Mouse (Mus musculus): ENCODE data around the gene Gnai2. TPM values are rescaled to one million over a fixed set of nuclear protein-coding genes. Genes with fewer than 3 reads are reported as not detected.

The Gnai2 gene
- polyA plus RNA-seq (2017; shearing (Covaris generic)): 182 TPM

DNA sequence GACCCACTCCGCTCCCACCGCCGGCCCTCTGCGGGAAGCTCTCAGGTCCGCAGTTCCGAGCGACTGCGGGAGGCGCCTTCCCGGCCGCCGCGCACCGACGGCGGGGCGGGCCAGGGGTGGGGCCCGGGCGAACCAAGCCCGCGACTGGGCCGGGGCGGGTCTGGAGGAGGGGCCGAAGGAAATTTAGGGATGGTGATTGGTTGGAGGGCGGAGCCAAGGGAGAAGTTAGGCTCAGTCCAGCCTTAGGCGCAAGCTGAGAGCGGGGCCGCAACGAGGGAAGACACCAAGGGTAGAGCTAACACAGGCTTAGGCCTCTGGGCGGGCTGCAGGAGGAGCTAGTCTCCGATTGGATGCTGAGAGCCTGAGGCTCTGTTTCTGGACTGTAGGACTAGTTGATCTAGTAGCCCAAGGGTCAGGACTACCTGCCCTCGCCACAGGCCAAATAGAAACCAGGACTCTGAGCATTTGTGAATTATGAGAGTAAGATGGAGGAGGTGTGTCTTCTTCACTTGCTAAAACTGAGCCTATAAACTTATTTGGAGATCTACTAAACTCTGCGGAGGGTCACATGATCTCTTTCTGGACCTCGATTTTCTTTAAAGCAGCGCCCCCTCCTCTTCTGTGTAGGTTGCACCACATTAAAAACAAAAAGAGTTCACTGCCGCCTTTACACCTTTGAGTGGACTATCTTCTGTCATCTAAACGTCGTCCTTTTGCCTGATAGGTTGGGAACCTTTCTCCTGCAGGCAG, at the start of gene Gnai2:
Gnai2 (minus strand) TSS at position 89 of the 750 bp plus-strand sequence.

DNA sequence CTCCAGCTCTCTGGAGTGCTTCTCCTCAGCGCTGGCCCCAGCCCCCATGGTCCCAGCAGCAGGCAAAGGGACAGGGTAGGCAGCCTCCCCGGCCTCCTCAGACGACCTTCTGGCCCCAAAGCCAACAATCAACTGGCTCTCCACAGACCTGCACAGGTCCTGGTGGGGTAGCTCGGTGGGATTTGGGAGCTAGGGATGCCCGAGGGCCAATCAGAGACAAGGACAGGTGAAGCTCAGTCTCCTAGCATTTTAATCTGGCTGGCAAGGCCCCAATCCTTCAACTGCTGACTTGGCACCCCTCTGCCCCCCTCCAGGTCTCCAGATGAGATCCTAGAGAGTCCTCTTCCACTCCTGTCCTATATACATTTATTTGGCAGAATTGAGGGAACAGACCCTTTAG, 44.3 kb upstream of the Gnai2 start, which contains the start of gene Gnat1:
Gnat1 (minus strand) TSS at position 212 of the 400 bp plus-strand sequence.

DNA sequence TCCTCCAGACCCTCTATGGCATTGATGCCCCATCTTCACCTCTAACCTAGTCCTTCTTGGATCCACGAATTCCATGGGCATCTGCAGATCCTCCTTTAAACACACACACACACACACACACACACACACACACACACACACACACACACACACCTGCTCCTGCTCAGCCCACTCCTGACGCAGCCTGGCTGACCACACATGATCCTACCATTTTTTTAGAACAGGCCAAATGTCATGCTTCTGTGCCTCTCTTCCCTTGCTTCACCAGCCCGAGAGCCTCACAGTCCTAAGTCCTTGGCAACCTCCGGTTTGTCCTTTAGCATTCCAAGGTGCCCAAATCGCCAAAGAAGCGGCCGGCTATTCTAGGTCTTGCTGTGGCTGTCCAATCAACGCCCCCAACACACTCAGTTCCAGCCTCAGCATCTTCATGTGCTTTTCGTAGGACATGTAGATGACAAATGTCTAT, 34.3 kb upstream of the Gnai2 start, which contains the start of gene Slc38a3:
Slc38a3 (minus strand) TSS at position 51 of the 466 bp plus-strand sequence.

DNA sequence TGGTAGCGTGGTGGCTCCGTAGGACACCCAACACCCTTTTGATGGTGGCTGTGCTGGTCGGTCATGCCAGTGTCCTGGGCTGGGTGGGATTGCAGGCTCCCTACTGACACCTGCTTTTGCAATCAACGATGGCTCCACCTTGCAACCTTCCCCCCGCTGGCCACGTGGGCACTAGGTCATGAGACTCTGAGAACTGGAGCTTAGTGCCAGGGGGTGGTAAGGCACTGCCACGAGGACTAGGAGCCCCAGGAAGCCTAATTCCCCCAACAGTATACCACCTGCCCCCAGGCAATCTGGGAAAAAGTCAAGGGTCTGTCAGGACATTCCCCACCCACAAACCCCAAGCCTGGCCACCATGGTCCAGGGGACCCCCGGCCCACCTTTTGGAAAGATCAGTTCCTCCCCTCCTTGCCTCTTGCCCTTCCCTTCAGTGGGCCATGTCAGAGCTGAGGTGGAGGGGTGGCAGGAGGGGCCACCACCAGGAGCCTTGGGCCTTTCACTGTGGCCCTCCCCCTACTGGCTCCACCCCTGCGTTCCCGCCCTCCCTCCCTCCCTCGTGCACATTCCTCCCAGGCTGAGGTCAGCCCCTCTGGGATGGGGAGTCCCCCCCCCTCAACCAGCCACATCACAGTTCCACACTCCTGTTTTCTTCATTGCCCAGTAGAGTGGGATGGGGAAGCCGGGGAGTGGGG, 26.3 kb downstream of the Gnai2 start, which contains the start of gene Sema3b:
Sema3b (minus strand) TSS at position 489 of the 692 bp plus-strand sequence.

DNA sequence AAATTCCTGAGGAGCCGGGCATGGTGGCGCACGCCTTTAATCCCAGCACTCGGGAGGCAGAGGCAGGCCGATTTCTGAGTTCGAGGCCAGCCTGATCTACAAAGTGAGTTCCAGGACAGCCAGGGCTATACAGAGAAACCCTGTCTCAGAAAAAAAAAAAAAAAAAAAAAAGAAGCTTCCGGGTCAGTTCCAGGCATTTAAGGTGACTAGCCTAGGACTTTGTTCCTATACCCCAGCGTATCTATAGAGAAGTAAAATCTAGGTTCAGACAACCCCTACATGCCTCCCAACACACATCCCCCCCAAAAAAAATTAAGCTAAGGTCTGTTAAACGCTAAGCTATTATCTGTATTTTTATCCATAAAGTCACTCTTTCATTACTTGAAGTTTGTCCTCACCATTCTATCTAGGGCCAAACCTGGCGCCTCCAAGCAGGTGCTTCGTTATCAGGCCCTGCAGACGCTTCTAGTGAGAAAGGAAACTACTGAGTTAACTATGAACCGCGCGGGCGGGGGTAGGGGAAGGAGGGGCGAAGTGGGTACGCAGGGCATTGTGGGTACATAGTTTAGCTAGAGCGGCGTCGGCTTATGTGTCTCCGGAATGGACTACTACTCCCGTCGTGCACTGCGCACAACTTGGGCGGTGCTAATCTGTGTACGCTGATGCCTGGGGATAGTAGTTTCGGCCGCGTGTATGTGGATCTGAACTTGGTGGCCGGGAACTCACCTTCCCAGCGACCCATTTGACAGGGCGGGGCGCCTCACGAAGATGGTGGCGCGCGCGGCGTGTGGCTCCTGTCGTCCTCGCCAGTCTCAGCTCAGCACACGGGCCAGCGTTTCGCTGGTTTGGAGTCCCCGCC, 48.0 kb downstream of the Gnai2 start, which contains the start of gene Ifrd2:
Ifrd2 (plus strand) TSS at position 669 of the 859 bp plus-strand sequence.

DNA sequence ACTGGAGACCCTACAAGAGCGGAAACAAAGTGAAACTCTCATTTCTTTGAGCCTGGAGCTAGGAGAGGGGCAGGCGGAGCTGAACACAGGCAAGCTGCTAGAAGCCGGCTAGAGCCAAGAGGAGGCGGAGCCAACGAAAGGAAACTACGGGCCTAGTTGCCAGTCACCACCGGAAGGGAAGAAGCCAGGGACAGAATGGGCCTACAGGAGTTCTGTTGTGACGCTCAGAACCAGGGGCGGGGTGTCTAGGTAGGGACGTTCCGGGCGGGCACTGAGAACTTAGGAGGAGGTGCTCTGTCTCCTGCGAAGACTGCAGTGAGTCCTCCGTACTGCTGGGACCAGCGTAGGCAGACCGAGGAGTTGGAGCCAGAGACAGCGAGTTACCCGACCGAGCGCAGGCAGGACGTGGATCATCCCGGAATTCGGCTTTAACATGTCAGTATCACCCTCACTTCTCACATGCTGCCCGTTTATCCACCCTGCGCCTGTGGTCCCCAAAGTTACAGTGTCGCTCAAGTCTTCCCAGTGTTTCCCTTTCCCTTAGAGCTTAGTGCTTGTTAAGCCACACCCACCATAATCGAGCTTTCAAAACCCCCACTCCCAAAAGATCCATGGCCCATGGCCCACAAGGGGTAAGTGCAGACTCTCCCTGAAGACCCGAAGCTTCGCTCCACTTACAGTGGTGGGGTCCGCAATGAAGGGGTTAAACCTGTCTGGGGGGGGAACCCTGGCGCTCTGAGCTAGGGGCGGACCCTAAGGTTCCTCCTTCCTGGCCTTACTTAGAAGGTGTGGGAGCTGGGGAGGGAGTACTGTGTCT, 54.5 kb downstream of the Gnai2 start, which contains the start of gene Hyal3:
Hyal3 (plus strand) TSS at position 318 of the 817 bp plus-strand sequence.

DNA sequence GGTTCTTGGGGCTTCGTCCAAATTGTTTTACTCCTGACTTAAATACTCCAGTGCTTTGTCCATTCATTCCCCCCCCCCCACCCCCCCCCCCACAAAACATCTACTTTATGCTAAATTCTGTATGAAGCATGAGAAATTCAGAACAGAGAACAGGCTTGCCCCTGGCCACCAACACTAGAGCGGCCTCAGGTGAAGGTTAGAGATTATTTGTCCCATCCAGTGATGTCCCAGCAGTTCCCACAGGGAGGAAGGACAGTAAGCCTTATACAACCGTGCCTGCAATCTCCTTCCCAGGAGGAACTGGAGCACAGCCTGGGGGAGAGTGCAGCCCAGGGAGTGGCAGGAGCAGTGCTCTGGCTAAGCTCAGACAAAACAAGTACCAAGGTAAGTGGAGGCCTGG, 56.6 kb downstream of the Gnai2 start, which contains the start of gene Naa80:
Naa80 (plus strand) TSS at position 301 of the 400 bp plus-strand sequence.

DNA sequence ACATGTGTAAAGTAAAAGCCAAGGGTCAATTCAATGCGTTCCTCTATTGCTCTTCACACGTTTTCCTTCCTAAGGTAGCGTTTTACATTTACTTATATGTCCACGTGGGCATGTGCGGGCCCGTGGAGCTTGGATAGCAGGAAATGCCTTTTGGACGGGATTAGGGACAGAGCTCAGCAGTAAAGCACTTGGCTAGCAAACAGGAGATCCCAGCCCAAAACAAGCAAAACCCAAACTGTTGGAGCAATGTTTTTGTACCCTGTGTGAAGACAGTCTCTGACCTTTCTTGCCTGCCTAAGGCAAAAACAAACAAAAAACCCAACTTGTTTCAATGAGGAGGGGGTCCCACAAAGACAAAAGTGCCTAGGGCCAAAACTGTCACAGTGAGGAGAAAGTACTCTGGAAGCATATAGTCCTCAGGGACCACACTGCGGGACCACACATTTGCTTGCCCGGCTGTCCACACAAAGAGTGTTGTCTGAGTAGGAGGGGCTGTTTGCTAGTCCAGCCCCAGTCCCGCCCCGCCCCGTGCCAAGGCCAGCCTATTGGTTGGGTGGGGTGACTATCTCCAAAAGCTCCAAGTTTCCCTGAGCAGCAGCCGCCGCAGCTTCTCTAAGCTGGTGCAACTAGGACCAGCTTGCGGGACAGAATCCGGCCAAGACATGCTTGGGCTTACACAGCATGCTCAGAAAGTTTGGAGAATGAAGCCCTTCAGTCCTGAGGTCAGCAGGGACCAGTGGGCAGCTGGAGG, 58.6 kb downstream of the Gnai2 start, which contains the start of gene Hyal1:
Hyal1 (plus strand) TSS at position 571 of the 751 bp plus-strand sequence.

DNA sequence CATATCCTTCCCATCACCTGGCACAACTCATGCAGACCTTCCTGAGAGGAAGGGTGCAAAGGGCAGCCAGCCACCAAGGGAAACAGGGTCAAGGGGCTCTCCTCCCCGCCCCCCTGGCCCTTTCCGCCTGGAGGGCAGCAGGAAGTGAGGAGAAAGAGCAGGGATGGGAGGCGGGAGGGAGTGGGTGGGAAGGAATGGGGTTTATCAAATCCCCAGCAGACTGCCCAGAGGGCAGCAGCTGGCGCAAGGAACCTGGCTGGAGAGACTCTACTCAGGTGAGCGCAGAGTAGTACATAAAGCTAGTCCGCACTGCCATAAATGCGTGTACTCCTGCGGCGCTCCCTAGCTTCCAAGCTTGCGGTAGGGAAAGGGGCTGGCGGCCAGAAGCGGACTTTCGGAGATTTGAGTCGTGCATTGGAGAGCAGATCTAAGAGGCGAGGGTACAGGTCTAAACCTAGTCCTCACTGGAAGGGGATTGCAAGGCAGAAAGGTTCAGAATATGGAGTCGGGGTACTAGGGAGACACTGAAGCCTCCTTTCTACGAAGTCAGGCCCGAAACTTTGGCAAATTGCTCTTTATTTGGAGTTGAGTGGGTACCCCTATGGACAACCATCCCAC, 67.4 kb downstream of the Gnai2 start, which contains the start of gene Hyal2:
Hyal2 (plus strand) TSS at position 244 of the 618 bp plus-strand sequence.

Other genes starting within 250 kb of the Gnai2 start
- 0.98 TPM for gene Cacna2d2, start 235.8 kb downstream of the Gnai2 start, polyA plus RNA-seq (2017; shearing (Covaris generic))
- 62.1 TPM for gene Tmem115, start 101.4 kb downstream of the Gnai2 start, polyA plus RNA-seq (2017; shearing (Covaris generic))
- 79.9 TPM for gene Cyb561d2, start 93.2 kb downstream of the Gnai2 start, polyA plus RNA-seq (2017; shearing (Covaris generic))
- 69.6 TPM for gene Nprl2, start 93.1 kb downstream of the Gnai2 start, polyA plus RNA-seq (2017; shearing (Covaris generic))
- 2.7 TPM for gene Zmynd10, start 88.1 kb downstream of the Gnai2 start, polyA plus RNA-seq (2017; shearing (Covaris generic))
- 75.7 TPM for gene Rassf1, start 83.8 kb downstream of the Gnai2 start, polyA plus RNA-seq (2017; shearing (Covaris generic))
- 7.4 TPM for gene Tusc2, start 72.1 kb downstream of the Gnai2 start, polyA plus RNA-seq (2017; shearing (Covaris generic))
- gene Hyal2, start 67.4 kb downstream of the Gnai2 start, polyA plus RNA-seq (2017; shearing (Covaris generic)): 17.9 TPM
- 8.2 TPM for gene Hyal1, start 58.4 kb downstream of the Gnai2 start, polyA plus RNA-seq (2017; shearing (Covaris generic))
- gene Naa80, start 56.5 kb downstream of the Gnai2 start, polyA plus RNA-seq (2017; shearing (Covaris generic)): 28.2 TPM
- gene Hyal3, start 54.5 kb downstream of the Gnai2 start, polyA plus RNA-seq (2017; shearing (Covaris generic)): 0.53 TPM
- gene Ifrd2, start 47.7 kb downstream of the Gnai2 start, polyA plus RNA-seq (2017; shearing (Covaris generic)): 35.1 TPM
- gene Sema3b, start 26.1 kb downstream of the Gnai2 start, polyA plus RNA-seq (2017; shearing (Covaris generic)): not detected
- not detected for gene Slc38a3, start 34.2 kb upstream of the Gnai2 start, polyA plus RNA-seq (2017; shearing (Covaris generic))
- not detected for gene Gnat1, start 44.3 kb upstream of the Gnai2 start, polyA plus RNA-seq (2017; shearing (Covaris generic))
- not detected for gene Sema3f, start 75.1 kb upstream of the Gnai2 start, polyA plus RNA-seq (2017; shearing (Covaris generic))
- 336 TPM for gene Rbm5, start 135.6 kb upstream of the Gnai2 start, polyA plus RNA-seq (2017; shearing (Covaris generic))
- 128 TPM for gene Rbm6, start 237.9 kb upstream of the Gnai2 start, polyA plus RNA-seq (2017; shearing (Covaris generic))